13 mouse cellular contexts compared by ENCODE assay signal in genomic region chr2:38934936-38935335, GRCm38 (mm10). TPM values are rescaled to one million over a fixed set of nuclear protein-coding genes. Genes with fewer than 3 reads are reported as not detected.
DNase-seq lines count a peak whose midpoint lies in the region; ATAC-seq lines count a peak whose summit lies in the region.
"Had no signal": no experiment of that assay in that cellular context is flagged by ENCODE, and none has a peak within 500 bp of the region (broad histone marks: within the 10 kb centered on the region; RNA-seq: fewer than 3 reads in every experiment).

No protein-coding gene starts in this region.

- H3K4me3 ChIP-seq in heart, embryonic 11.5 days (ENCODE audit: low read depth, low read length), result no peak overlapping the region
- no peak overlapping the region for H3K4me3 ChIP-seq in neural tube, embryonic 13.5 days
- no peak overlapping the region for H3K4me3 ChIP-seq in heart, embryonic 16.5 days (ENCODE audit: low read length)
- H3K4me3 ChIP-seq in stomach, embryonic 16.5 days (replicated peaks; ENCODE audit: low read length), result no peak overlapping the region
- H3K4me3 ChIP-seq: liver, embryonic 15.5 days had no signal

- H3K27me3 ChIP-seq in heart, embryonic 11.5 days (ENCODE audit: control insufficient read depth, insufficient read depth, low read length), result 0 out of 2 replicates have a peak, but pooled peaks cover 2% of the 10 kb centered on the region
- no peaks in the 10 kb centered on the region for H3K27me3 ChIP-seq in neural tube, embryonic 13.5 days
- H3K27me3 ChIP-seq in heart, embryonic 16.5 days (ENCODE audit: control insufficient read depth, insufficient read depth, low read length), result peaks cover 2% of the 10 kb centered on the region; the same call in 1 of the 2 replicates
- H3K27me3 ChIP-seq in stomach, embryonic 16.5 days (ENCODE audit: control insufficient read depth, insufficient read depth, low read length), result no peaks in the 10 kb centered on the region

- no peak overlapping the region for H3K27ac ChIP-seq in heart, embryonic 11.5 days (ENCODE audit: low read depth, low read length)
- no peak overlapping the region for H3K27ac ChIP-seq in neural tube, embryonic 13.5 days (replicated peaks)
- peak overlapping the region; percentile 63 for H3K27ac ChIP-seq in heart, embryonic 16.5 days (ENCODE audit: low read length)
- H3K27ac ChIP-seq in stomach, embryonic 16.5 days (ENCODE audit: low read length), result no peak overlapping the region
- H3K27ac ChIP-seq: liver, embryonic 15.5 days had no signal

- WGBS in heart, embryonic 11.5 days (ENCODE audit: insufficient replicate concordance), result 42% methylated on average over 5 of the region's 5 CpGs
- WGBS in neural tube, embryonic 13.5 days, result 70% methylated on average over 5 of the region's 5 CpGs
- WGBS in heart, embryonic 16.5 days, result 65% methylated on average over 5 of the region's 5 CpGs
- WGBS in stomach, embryonic 16.5 days, result 61% methylated on average over 5 of the region's 5 CpGs

- H3K4me1 ChIP-seq in heart, embryonic 11.5 days (ENCODE audit: control insufficient read depth, insufficient read depth, low read length), result peaks cover 18% of the 10 kb centered on the region
- H3K4me1 ChIP-seq in neural tube, embryonic 13.5 days (replicated peaks), result peaks cover 27% of the 10 kb centered on the region
- H3K4me1 ChIP-seq in heart, embryonic 16.5 days (ENCODE audit: control insufficient read depth, insufficient read depth, low read length), result peaks cover 27% of the 10 kb centered on the region
- peaks cover 21% of the 10 kb centered on the region for H3K4me1 ChIP-seq in stomach, embryonic 16.5 days (ENCODE audit: control insufficient read depth, insufficient read depth, low read length)

- no peaks in the 10 kb centered on the region for H3K9me3 ChIP-seq in heart, embryonic 11.5 days (replicated peaks; ENCODE audit: control insufficient read depth, low read length)
- H3K9me3 ChIP-seq in neural tube, embryonic 13.5 days, result no peaks in the 10 kb centered on the region
- H3K9me3 ChIP-seq in heart, embryonic 16.5 days (replicated peaks; ENCODE audit: control insufficient read depth, low read length), result no peaks in the 10 kb centered on the region
- no peaks in the 10 kb centered on the region for H3K9me3 ChIP-seq in stomach, embryonic 16.5 days (replicated peaks; ENCODE audit: control insufficient read depth, low read length)
- H3K9me3 ChIP-seq: liver, embryonic 15.5 days had no signal

- H3K4me2 ChIP-seq in heart, embryonic 11.5 days, result no peak overlapping the region
- peak overlapping the region; percentile 80 for H3K4me2 ChIP-seq in neural tube, embryonic 13.5 days
- H3K4me2 ChIP-seq in heart, embryonic 16.5 days (ENCODE audit: low read depth, low read length), result peak overlapping the region; percentile 2; the same call in 1 of the 2 replicates
- no peak overlapping the region for H3K4me2 ChIP-seq in stomach, embryonic 16.5 days (ENCODE audit: low read depth, low read length)
- H3K4me2 ChIP-seq: liver, embryonic 15.5 days had no signal

- no peak overlapping the region for H3K9ac ChIP-seq in heart, embryonic 11.5 days (ENCODE audit: low read depth, low read length)
- H3K9ac ChIP-seq in neural tube, embryonic 13.5 days, result peak overlapping the region; percentile 23
- no peak overlapping the region; the same call in 1 of the 2 replicates for H3K9ac ChIP-seq in heart, embryonic 16.5 days (ENCODE audit: low read length)
- 0 out of 2 replicates have a peak overlapping the region, but pooled peaks have one; percentile 2 for H3K9ac ChIP-seq in stomach, embryonic 16.5 days (ENCODE audit: low read length)
- H3K9ac ChIP-seq: liver, embryonic 15.5 days had no signal

- H3K36me3 ChIP-seq in heart, embryonic 11.5 days (ENCODE audit: control insufficient read depth, insufficient read depth, low read length), result no peaks in the 10 kb centered on the region
- H3K36me3 ChIP-seq in neural tube, embryonic 13.5 days, result no peaks in the 10 kb centered on the region
- no peaks in the 10 kb centered on the region for H3K36me3 ChIP-seq in heart, embryonic 16.5 days (ENCODE audit: control insufficient read depth, insufficient read depth)
- no peaks in the 10 kb centered on the region for H3K36me3 ChIP-seq in stomach, embryonic 16.5 days (ENCODE audit: control insufficient read depth, insufficient read depth, low read length)
- H3K36me3 ChIP-seq: liver, embryonic 15.5 days had no signal

- ATAC-seq in heart, embryonic 11.5 days (replicated peaks; ENCODE audit: insufficient number of reproducible peaks, low FRiP score, low TSS enrichment), result no peak
- no peak for ATAC-seq in neural tube, embryonic 13.5 days (ENCODE audit: low read depth)
- ATAC-seq in heart, embryonic 16.5 days (replicated peaks; ENCODE audit: extremely low read depth, insufficient read depth, low FRiP score), result no peak
- ATAC-seq in stomach, embryonic 16.5 days (ENCODE audit: insufficient read depth, low FRiP score), result no peak
- ATAC-seq in inflammation-experienced regulatory T-cells, adult 6 months, result no peak

- peak; percentile 35 to 55 for DNase-seq in heart, adult 18-20 months
- DNase-seq in neural tube, embryonic 10.5 days (ENCODE audit: extremely low spot score, low spot score), result no peak
- DNase-seq in right cerebral cortex, adult 18-20 months, result no peak
- DNase-seq: cerebellum, postnatal 10 days; kidney, adult 9 months; right cerebral cortex, postnatal 4 days had no signal

RNA-seq across cellular contexts. Expression of gene Olfml2a, which starts 3.2 kb away (rescaled TPM):
- 1 to 10 TPM; 2.9 to 4.8 TPM for total RNA-seq in heart, adult 18-20 months (2021)
- polyA plus RNA-seq in heart, embryonic 11.5 days (2014; fragmentation: Nextera tagmentation; extraction: Ambion mirVana), result 2.1 and 3.7 TPM in 2 replicates
- 10.3 and 14.6 TPM in 2 replicates for polyA plus RNA-seq in neural tube, embryonic 13.5 days (2015; fragmentation: Nextera tagmentation; extraction: Ambion mirVana)
- polyA plus RNA-seq in heart, embryonic 16.5 days (2015; fragmentation: Nextera tagmentation; extraction: Ambion mirVana), result 6.7 and 8.1 TPM in 2 replicates
- polyA plus RNA-seq in stomach, embryonic 16.5 days (2015; fragmentation: Nextera tagmentation; extraction: Ambion mirVana), result 4.5 and 5.0 TPM in 2 replicates
- under 1 TPM in 1 of 3 experiments, not detected in 2; 0.12 TPM for polyA plus RNA-seq in inflammation-experienced regulatory T-cells, adult 6 months (2017; shearing (Covaris generic))
- total RNA-seq: hematopoietic stem cell, adult 5-6 weeks had no signal

RNA-seq across cellular contexts. Expression of gene Nr6a1, which starts 7.4 kb away (rescaled TPM):
- 1 to 10 TPM in 1 of 2 experiments, under 1 TPM in 1; 0.82 to 1.2 TPM for total RNA-seq in heart, adult 18-20 months (2021)
- polyA plus RNA-seq in heart, embryonic 11.5 days (2014; fragmentation: Nextera tagmentation; extraction: Ambion mirVana), result 1.6 and 1.9 TPM in 2 replicates
- 2.9 and 3.9 TPM in 2 replicates for polyA plus RNA-seq in neural tube, embryonic 13.5 days (2015; fragmentation: Nextera tagmentation; extraction: Ambion mirVana)
- 0.55 and 0.62 TPM in 2 replicates for polyA plus RNA-seq in heart, embryonic 16.5 days (2015; fragmentation: Nextera tagmentation; extraction: Ambion mirVana)
- polyA plus RNA-seq in stomach, embryonic 16.5 days (2015; fragmentation: Nextera tagmentation; extraction: Ambion mirVana), result 1.5 and 1.8 TPM in 2 replicates
- under 1 TPM; 0.37 to 0.63 (median 0.54) TPM for polyA plus RNA-seq in inflammation-experienced regulatory T-cells, adult 6 months (2017; shearing (Covaris generic))

Comparison
In these comparisons a context has a peak if more than half of its experiments do, and no peak if none do; other contexts are left out.
1. H3K4me2 ChIP-seq: peak in neural tube, embryonic 13.5 days (single experiment) and heart, embryonic 16.5 days (single experiment); none in heart, embryonic 11.5 days (single experiment) and stomach, embryonic 16.5 days (single experiment).
2. DNase-seq: peak in heart, adult 18-20 months (2 of 2); none in neural tube, embryonic 10.5 days (single experiment) and right cerebral cortex, adult 18-20 months (single experiment).
3. H3K9ac ChIP-seq: peak in neural tube, embryonic 13.5 days (single experiment) and stomach, embryonic 16.5 days (single experiment); none in heart, embryonic 11.5 days (single experiment) and heart, embryonic 16.5 days (single experiment).